Mouse (Mus musculus) brain, embryonic 18.5 days (tissue): ENCODE data around the gene Rpl7l1.
"Not testable (repeated sequence)": the region's sequence is repeated elsewhere in the genome, so short reads cannot be mapped to it uniquely, and the experiment has no call there.

ENCODE experiments used
- DNase-seq: peaks from one replicate; pipeline ENCODE4 v3.0.0-alpha.2; 2012; ENCODE audit warnings: low read depth, low spot score

Gene Rpl7l1

GRCm38 (mm10) chr17:46776087-46776486, 6.4 kb downstream of the Rpl7l1 start:
- DNase-seq: no peak

- DNase-seq: no peak
Observed at GRCm38 (mm10) chr17:46775070-46775469, 7.4 kb downstream of the Rpl7l1 start.

DNA sequence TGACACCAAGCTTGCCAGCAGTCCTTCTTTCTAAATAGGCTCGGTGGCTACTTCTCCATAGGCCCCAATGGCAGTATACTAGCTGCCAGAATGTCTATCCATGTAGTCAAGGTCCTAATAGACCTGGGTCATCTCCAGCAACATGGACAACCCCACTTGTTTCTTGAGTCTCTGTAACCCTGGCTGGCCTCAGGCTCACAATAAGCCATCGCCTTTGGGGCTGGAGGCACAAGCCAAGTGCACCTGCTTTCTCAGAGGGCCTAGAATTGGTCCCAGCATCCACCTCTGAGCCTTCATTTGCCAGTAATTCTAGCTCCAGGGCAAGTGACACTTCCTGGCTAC, 8.4 kb downstream of the Rpl7l1 start:
- DNase-seq: no peak

DNA sequence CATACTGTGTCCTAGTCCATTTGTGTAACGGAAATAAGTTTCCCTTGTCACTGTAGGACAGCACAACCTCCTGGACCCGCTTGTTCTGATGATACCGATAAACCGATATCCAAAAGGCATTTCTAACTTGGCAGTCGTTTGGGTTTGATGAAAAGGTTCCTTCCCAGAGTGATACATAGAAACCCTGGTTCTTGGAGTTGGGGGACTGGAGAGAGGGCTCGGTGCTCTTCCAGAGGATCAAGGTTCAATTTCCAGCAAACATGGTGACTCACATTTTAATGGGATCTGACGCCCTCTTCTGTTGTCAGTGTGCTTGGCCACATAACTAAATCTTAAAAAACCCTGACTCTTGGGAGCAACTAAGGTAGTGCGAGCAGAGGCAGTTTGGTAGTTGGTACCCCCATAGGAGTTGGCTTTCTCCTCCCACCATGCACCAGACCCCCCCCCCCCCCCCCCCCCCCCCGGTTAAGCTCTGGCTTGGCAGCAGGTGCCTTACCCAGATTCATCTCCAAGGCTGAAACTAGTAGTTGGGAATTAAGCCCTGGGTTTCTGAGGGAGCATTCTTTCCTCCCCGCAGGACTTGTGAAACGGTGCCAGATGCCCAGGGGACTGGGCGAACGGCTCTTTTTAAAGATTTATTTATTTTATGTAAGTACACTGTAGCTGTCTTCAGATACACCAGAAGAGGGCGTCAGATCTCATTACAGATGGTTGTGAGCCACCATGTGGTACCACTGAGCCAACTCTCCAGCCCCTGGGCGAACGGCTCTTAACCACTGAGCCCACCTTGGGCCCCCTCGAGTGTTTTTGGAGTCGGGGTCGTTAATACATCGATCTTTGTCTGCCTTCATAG, 9.0 kb downstream of the Rpl7l1 start:
- DNase-seq: no peak

- DNase-seq: peak; percentile 82
Observed at GRCm38 (mm10) chr17:46772404-46773277, 9.8 kb downstream of the Rpl7l1 start, which contains the start of gene 2310039H08Rik. 2310039H08Rik (plus strand) TSS chr17:46772635.

DNA sequence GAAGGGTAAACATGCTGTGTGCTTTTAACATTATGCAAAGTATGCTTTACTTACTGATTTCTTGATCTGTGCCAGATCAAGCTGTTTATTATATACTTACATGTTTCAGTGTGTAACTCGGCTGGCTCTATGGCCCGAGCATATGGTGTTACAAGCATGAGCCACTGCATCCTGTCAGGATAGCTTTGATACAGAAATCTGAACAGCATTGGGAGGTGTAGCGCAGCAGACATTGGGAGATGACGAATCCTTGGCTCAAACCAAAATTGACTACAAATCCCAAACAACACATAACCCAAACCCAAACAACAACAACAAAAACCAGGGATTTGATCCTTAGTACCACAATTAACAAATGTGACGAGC, 10.5 kb downstream of the Rpl7l1 start:
- no peak for DNase-seq

DNA sequence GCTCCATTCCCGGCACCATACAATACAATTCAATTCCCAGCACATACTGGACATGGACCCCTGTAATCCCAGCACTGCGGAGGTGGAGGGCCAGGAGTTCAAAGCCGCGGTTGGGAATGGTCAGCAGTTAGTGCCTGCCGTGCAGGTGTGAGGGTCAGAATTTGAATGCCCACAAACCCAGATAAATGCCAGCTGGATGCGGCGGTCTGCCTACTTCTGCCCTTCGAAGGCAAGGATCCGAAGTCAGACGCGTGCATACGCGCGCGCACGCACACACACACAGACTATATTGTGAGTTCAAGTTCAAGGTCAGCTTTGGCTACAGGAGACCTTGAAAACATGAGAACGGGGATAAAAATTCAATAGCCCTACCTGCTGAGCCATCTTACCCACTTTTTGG, 10.9 kb downstream of the Rpl7l1 start:
- no peak for DNase-seq

DNA sequence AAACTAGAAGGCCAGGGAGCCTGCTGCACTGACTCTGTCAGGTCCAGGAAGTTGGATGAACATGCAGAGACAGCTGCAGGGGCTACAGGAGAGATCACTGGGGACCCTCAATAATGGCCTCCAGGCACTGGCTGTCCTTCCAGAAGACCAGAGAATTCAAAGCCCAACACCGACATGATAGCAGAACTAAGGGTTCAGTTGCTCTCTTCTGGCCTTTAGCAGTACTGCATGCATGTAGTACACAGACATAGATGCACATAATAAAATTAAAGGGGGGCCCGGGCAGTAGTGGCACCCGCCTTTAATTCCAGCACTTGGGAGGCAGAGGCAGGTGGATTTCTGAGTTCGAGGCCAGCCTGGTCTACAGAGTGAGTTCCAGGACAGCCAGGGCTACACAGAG, 11.4 kb downstream of the Rpl7l1 start:
- no peak for DNase-seq

DNA sequence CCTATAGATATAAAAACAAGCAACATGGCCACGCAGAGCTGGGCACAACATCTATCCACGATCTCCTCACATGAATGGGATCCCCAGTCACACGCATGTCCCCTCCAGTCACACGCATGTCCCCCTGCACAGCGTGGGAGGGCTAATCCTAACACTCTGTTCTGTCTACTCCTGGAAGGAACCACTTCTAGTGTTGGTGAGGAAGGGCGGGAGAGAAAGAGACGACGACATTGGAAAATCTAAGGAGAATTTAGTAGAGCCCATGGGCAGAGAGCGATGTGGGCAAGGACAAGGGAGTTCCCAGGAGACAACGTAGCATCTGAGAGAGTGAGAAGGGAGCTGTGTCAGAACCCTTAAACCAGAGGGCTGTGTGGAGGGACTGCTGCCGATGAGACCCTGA, 11.9 kb downstream of the Rpl7l1 start:
- no peak for DNase-seq

DNA sequence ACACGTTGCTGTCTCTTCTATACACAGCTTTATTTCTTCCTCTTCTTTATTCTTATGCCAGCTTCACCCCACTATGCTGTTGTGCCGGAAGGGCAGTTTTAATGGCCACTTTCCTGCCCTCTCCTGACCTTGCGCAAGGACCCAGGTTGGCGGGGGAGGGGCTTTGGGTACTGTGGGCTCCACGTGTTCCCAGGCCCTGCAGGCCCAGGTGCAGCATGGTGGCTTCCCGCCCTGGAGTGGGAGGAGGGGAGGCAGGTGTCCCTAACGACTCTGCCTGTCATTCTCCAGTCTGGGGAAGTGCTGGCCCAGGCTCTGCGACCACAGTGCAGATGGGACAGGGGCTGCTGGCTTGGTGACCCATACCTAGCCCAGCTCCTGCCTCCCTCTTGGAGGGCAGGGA, 14.6 kb downstream of the Rpl7l1 start:
- DNase-seq: no peak

DNA sequence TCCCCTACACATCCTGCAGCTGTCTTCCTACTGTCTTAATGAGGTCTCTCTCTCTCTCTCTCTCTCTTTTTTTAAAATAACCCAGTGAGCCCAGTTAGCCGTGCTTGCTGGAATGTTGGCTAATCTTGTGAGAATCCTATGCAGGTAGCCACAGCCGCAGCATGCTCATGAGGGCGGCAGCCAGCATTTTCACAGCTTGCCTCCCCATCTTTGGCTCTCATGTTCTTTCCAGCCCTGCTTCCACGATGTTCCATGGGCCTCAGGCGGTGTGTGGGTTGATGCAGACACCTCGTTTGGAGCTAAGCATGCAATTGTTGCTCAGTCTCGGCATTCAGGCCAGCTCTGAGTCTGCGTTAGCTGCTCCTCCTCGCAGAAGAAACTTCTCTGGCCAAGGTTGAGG, 17.6 kb downstream of the Rpl7l1 start:
- DNase-seq: not testable (repeated sequence)

DNA sequence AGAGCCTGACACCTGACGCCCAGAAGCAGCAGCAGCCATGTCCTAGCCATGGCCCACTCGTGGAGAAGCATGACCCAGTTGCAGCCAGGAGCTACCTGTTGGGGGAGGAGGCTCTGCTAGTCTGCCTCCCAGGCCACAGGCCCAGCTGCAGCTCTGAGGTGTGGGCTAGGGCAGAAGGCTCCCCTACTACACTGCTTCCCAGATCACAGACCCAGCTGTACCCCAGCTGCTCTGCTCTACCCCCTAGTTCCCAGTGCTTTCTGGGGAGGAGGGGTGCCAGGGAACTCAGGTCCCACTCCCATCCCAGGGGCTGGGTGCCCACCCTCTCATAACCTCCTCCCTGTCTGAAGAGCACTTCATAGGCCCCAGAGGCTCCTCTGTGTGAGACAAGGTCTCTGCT, 18.9 kb downstream of the Rpl7l1 start, which contains the start of gene Ptcra:
Ptcra (minus strand) TSS at position 169 of the 400 bp plus-strand sequence.
- no peak for DNase-seq

- DNase-seq: no peak
Observed at GRCm38 (mm10) chr17:46758753-46759152, 23.7 kb downstream of the Rpl7l1 start.

GRCm38 (mm10) chr17:46751794-46752556, 30.5 kb downstream of the Rpl7l1 start, which contains the start of gene Cnpy3:
Cnpy3 (minus strand) TSS chr17:46752214.
- peak; percentile 96 for DNase-seq

- no peak for DNase-seq
Observed at GRCm38 (mm10) chr17:46751056-46751793, 31.2 kb downstream of the Rpl7l1 start.

DNA sequence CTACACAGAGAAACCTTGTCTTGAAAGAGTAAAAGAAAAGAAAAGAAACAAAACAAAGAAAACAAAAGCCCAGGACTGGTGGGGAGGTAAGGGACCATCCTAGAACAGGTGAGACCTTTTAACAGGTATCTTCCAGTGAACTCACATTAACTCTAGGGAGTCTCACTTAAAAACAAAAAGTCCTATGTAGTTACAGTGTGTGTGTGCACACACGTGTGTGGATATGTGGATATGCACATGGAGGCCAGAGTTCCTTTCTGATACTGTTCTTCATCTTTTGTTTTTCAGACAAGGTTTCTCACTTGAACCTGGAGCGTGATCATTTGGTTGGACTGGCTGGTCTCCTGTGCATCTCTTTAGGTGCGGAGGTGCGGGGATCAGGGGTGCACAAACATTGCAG, 31.9 kb downstream of the Rpl7l1 start:
- no peak for DNase-seq

- DNase-seq: no peak
Observed at GRCm38 (mm10) chr17:46749282-46749681, 33.2 kb downstream of the Rpl7l1 start.

- no peak for DNase-seq
Observed at GRCm38 (mm10) chr17:46747806-46748205, 34.7 kb downstream of the Rpl7l1 start.

GRCm38 (mm10) chr17:46747234-46747633, 35.2 kb downstream of the Rpl7l1 start:
- DNase-seq: no peak

- DNase-seq: no peak
Observed at GRCm38 (mm10) chr17:46745506-46745905, 37.0 kb downstream of the Rpl7l1 start.

DNA sequence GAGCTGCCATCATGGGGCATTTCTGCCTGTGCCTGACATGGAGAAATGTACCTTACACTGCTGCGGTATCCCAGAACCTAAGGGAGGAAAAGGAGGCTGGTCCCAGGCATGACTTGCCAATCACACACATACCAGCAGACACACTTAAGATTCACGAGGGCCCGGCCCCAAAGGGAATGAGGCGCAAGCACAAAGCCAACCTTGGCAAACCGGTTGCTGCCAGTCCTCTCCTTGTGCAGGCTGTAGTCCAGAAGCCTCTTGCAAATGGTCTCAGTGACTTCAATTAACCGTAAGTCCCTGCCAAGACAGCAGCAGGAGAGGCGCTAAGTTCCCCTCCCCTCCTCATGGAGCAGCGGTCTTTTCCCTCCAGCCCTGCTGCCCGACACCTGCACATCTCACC, 39.5 kb downstream of the Rpl7l1 start:
- no peak for DNase-seq
